Mouse (Mus musculus): Measurements from ENCODE around the gene Golga5. TPM values are rescaled to one million over a fixed set of nuclear protein-coding genes. Genes with fewer than 3 reads are reported as not detected.

Gene Golga5
- 17.4 and 17.7 TPM in 2 replicates for total RNA-seq (2014; rRNA removed; ENCODE audit: low replicate concordance)
- polyA plus RNA-seq (2015; fragmentation: Nextera tagmentation; extraction: Ambion mirVana): 23.5 and 24.0 TPM in 2 replicates

- Histone ChIP-seq H3K36me3 (replicated peaks; ENCODE audit: control insufficient read depth, insufficient read depth, low read length) (peaks cover 23% of the 10 kb centered on the region), H3K27me3 (ENCODE audit: control insufficient read depth, insufficient read depth, low read length) (no peaks in the 10 kb centered on the region), H3K4me2 (ENCODE audit: low read depth, low read length) (peak within 1 kb of the TSS; percentile 88), H3K9ac (replicated peaks; ENCODE audit: low read depth, low read length) (peak within 1 kb of the TSS; percentile 90), H3K9me3 (replicated peaks; ENCODE audit: control insufficient read depth, low read length) (no peaks in the 10 kb centered on the region), H3K27ac (ENCODE audit: low read depth) (peak within 1 kb of the TSS; percentile 86), H3K4me1 (ENCODE audit: control insufficient read depth, insufficient read depth) (no peaks in the 10 kb centered on the region), H3K4me3 (ENCODE audit: low read depth, low read length) (peak within 1 kb of the TSS; percentile 89)
- peak; percentile 99 for ATAC-seq (ENCODE audit: insufficient read depth, low read depth)
- whole genome bisulfite sequencing: under 1% methylated on average over 73 of the region's 86 CpGs
- TF ChIP-seq CTCF (IDR thresholded peaks at IDR 0.05; ENCODE audit: low read depth): 0 out of 2 replicates have a peak, but pooled peaks have one; percentile 3
- TF ChIP-seq EP300 (IDR thresholded peaks at IDR 0.05; ENCODE audit: low read depth): 0 out of 2 replicates have a peak, but pooled peaks have one; percentile 56
- peak; percentile 97 for DNase-seq (ENCODE audit: low spot score)
These were observed at the start of gene Golga5 for GRCm38 (mm10) chr12:102468894-102469764. Gene Golga5 (plus strand): TSS chr12:102469135.

GRCm38 (mm10) chr12:102419544-102419943 lies 49.4 kb upstream of the Golga5 start:
- H3K9me3 ChIP-seq (replicated peaks; ENCODE audit: control insufficient read depth, low read length): no peaks in the 10 kb centered on the region
- ATAC-seq (ENCODE audit: insufficient read depth, low read depth) (no peak), DNase-seq (ENCODE audit: low spot score) (no peak)
- H3K4me2 ChIP-seq (ENCODE audit: low read depth, low read length): no peak overlapping the region
- H3K4me3 ChIP-seq (ENCODE audit: low read depth, low read length): no peak overlapping the region
- 57% methylated on average over 3 of the region's 3 CpGs for WGBS
- no peaks in the 10 kb centered on the region for H3K36me3 ChIP-seq (replicated peaks; ENCODE audit: control insufficient read depth, insufficient read depth, low read length)
- peak overlapping the region; percentile 55; the same call in 1 of the 2 replicates for H3K27ac ChIP-seq (ENCODE audit: low read depth)
- no peak overlapping the region for H3K9ac ChIP-seq (replicated peaks; ENCODE audit: low read depth, low read length)
- H3K4me1 ChIP-seq (ENCODE audit: control insufficient read depth, insufficient read depth): peaks cover 42% of the 10 kb centered on the region
- TF ChIP-seq CTCF (IDR thresholded peaks at IDR 0.05; ENCODE audit: low read depth) (no peak), EP300 (IDR thresholded peaks at IDR 0.05; ENCODE audit: low read depth) (no peak)
- H3K27me3 ChIP-seq (ENCODE audit: control insufficient read depth, insufficient read depth, low read length): no peaks in the 10 kb centered on the region

GRCm38 (mm10) chr12:102420168-102420890 lies 48.6 kb upstream of the Golga5 start:
- no peaks in the 10 kb centered on the region for H3K9me3 ChIP-seq (replicated peaks; ENCODE audit: control insufficient read depth, low read length)
- WGBS: 30% methylated on average over 10 of the region's 10 CpGs
- no peak for DNase-seq (ENCODE audit: low spot score)
- no peaks in the 10 kb centered on the region for H3K36me3 ChIP-seq (replicated peaks; ENCODE audit: control insufficient read depth, insufficient read depth, low read length)
- H3K4me2 ChIP-seq (ENCODE audit: low read depth, low read length): no peak overlapping the region
- peaks cover 49% of the 10 kb centered on the region for H3K4me1 ChIP-seq (ENCODE audit: control insufficient read depth, insufficient read depth)
- peak overlapping the region; percentile 55 for H3K27ac ChIP-seq (ENCODE audit: low read depth)
- no peak overlapping the region for H3K9ac ChIP-seq (replicated peaks; ENCODE audit: low read depth, low read length)
- no peak for ATAC-seq (ENCODE audit: insufficient read depth, low read depth)
- no peak for TF ChIP-seq CTCF (IDR thresholded peaks at IDR 0.05; ENCODE audit: low read depth)
- H3K4me3 ChIP-seq (ENCODE audit: low read depth, low read length): no peak overlapping the region
- no peaks in the 10 kb centered on the region for H3K27me3 ChIP-seq (ENCODE audit: control insufficient read depth, insufficient read depth, low read length)

DNA sequence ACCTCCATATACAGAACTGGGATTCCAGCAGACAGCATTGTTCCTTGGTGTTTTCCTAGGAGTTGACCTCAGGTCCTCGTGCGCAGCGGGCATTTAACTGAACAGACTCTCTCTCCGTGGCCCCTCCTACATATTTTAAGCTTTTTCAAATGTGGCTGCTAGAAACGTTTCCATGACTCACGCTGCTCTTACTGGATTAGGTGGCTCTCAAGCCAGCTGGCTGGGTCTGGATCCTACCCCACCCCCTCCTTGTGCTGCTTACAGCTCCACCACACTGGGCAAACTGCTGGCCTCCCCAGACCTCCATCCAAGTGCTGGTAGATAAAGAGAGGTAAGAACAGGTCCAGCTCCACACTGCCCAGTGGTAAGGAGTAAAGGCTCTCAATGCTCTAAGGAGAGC lies 46.9 kb upstream of the Golga5 start:
- ATAC-seq (ENCODE audit: insufficient read depth, low read depth) (peak; percentile 91), DNase-seq (ENCODE audit: low spot score) (peak; percentile 94)
- TF ChIP-seq EP300 (IDR thresholded peaks at IDR 0.05; ENCODE audit: low read depth) (no peak; the same call in 1 of the 2 replicates), CTCF (IDR thresholded peaks at IDR 0.05; ENCODE audit: low read depth) (no peak)
- Histone ChIP-seq H3K4me3 (ENCODE audit: low read depth, low read length) (no peak overlapping the region), H3K27ac (ENCODE audit: low read depth) (peak overlapping the region; percentile 76), H3K36me3 (replicated peaks; ENCODE audit: control insufficient read depth, insufficient read depth, low read length) (peaks cover 3% of the 10 kb centered on the region; the same call in 1 of the 2 replicates), H3K9ac (replicated peaks; ENCODE audit: low read depth, low read length) (no peak overlapping the region), H3K9me3 (replicated peaks; ENCODE audit: control insufficient read depth, low read length) (no peaks in the 10 kb centered on the region), H3K27me3 (ENCODE audit: control insufficient read depth, insufficient read depth, low read length) (no peaks in the 10 kb centered on the region), H3K4me2 (ENCODE audit: low read depth, low read length) (no peak overlapping the region), H3K4me1 (ENCODE audit: control insufficient read depth, insufficient read depth) (peaks cover 34% of the 10 kb centered on the region)
- WGBS: 30% methylated on average over 6 of the region's 6 CpGs

DNA sequence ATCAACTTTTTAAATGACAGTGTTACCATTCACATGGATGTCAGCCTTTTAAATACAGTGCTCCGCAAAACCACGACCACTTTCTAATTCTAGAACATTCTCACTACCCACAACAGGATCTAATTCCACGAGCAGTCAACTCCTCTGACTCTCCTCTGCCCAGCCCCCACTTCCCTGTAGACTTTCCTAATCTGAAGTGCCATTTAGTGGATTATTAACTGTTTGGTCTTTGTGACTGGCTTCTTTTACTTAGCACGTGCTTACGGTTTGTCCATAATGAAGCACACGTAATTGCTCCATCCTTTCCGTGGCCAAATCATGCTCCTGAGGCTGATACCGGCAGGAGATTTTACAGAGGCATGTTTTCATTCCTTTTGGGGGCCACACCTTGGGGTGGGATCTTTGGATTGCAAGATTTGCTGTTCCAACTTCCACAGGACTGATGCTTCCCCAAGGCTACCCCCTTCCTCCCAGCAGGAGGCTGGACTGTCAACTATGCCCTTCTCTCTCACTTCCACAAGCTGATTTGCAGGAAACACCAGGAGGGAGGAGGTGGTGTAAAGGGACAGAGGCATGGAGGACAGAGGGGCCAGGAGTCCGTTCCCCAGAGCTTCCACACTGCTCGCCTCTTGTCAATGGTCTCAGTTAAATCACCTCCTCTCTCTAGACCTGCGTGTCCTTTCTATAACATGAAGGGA lies 46.2 kb upstream of the Golga5 start:
- no peak overlapping the region for H3K4me3 ChIP-seq (ENCODE audit: low read depth, low read length)
- TF ChIP-seq EP300 (IDR thresholded peaks at IDR 0.05; ENCODE audit: low read depth) (0 out of 2 replicates have a peak, but pooled peaks have one; percentile 7), CTCF (IDR thresholded peaks at IDR 0.05; ENCODE audit: low read depth) (no peak)
- no peak overlapping the region for H3K4me2 ChIP-seq (ENCODE audit: low read depth, low read length)
- H3K27ac ChIP-seq (ENCODE audit: low read depth): peak overlapping the region; percentile 76
- peaks cover 3% of the 10 kb centered on the region; the same call in 1 of the 2 replicates for H3K36me3 ChIP-seq (replicated peaks; ENCODE audit: control insufficient read depth, insufficient read depth, low read length)
- no peak for DNase-seq (ENCODE audit: low spot score)
- no peak for ATAC-seq (ENCODE audit: insufficient read depth, low read depth)
- H3K4me1 ChIP-seq (ENCODE audit: control insufficient read depth, insufficient read depth): peaks cover 34% of the 10 kb centered on the region
- no peaks in the 10 kb centered on the region for H3K27me3 ChIP-seq (ENCODE audit: control insufficient read depth, insufficient read depth, low read length)
- whole genome bisulfite sequencing: 63% methylated on average over 11 of the region's 11 CpGs
- no peak overlapping the region for H3K9ac ChIP-seq (replicated peaks; ENCODE audit: low read depth, low read length)
- H3K9me3 ChIP-seq (replicated peaks; ENCODE audit: control insufficient read depth, low read length): no peaks in the 10 kb centered on the region

Measured in heart, postnatal 0 days (tissue).